Mouse (Mus musculus): Measurements from ENCODE around the gene Grm1.

Gene Grm1

DNA sequence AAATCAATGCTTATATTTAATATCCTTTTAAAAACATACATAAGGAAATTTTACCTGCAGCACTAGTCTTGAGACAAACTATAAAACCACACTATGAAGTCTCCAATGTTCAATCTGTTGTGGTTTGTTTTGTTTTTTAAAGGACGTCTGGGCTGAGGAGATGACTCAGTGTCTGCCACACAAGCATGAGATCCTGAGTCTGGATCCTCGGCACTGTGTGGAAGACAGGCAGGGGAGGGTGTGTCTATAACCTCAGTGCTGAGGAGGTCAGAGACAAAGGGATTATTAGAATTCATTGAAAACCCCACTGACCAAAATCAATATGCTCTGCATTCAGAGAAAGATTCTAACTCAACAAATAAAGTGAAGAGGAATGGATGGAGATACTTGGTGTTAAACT lies 110.8 kb downstream of the Grm1 start:
- no peak for DNase-seq (ENCODE audit: low spot score in 2 of 2)

DNA sequence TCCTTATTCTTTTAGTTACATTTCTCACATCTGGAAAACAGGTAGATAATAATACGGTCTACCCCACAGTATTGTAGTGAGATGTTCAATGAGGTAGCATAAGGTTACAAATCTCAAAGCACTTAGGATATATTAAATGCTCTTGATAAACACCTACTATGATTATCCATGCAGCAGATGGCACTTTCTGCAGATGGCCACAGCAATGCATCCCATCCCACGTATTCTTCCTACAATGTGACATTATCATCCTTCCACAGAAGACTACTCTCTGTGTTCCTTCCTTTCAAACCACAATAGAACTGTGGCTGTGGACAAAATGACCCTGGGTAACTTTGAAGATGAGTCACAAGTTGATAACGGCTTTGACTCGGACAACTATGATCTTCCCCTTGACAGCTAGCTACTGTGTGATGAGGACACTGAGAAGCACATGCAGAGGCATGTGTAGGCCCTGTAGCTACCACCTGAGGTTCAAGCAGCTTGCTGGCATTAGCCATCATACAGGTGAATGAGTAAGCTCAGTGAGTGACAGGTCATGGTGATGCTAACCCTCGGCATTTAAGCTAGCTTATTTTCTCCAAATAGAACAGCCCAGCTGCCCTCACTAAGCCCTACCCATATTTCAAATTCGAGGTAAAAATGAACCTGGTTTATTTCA lies 117.5 kb downstream of the Grm1 start:
- no peak for DNase-seq (ENCODE audit: low spot score in 2 of 2)

DNA sequence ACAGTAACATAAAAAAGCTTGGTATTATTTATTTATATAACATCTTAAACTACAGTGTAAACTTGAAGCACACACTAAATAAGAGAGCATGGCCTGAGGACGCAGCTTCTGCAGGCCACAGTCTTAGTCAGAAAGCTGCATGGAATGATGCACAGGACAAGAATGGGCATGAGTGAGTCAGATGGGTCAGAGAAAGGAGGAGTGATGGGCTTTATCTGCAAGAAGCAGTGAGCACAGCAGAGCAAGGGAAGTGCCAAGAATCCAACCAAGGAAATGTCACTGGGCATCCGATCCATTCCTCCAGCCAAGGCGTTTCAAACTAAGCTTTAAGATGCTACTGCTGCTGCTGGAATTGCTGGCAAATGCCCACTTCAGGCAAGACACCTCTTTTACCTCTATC lies 131.6 kb downstream of the Grm1 start:
- no peak for DNase-seq (ENCODE audit: low spot score in 2 of 2)

DNA sequence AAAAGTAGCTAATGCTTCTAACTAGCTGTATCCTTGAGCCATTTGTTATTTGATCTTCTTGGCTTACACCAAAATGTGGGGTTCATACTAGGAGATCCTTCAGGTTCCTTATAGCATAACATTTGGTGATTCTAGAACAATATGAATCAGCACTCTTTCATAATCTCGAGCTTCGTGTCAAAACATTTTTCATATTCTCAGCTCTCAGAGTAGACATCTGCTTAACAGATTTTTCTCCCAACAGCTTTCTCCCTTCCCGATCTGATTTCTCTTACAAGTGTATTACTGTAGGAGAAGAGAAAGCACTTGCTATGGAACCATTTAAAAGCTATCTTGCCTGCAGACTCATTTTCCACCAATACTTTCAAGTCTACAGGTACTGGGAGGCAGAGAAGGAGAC lies 133.0 kb downstream of the Grm1 start:
- no peak for DNase-seq (ENCODE audit: low spot score in 2 of 2)

DNA sequence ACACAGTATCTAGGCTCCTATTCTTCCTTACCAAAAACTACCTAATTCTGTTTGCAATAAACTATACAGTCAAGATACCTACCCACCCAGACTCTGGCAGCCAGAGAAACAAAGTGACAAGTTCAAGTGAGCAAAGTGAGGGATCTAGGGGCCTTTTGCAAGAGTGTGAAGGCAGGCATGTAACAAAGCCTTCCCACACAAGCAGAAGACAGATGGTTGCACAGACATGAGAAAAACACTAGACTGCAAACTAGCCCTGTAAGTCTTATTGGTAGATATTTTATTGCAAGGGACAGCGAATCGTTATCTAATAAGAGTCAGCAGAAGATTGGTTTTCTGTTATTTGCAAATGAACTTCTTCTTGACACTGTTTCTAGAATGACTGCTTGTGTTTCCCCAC lies 134.6 kb downstream of the Grm1 start:
- no peak for DNase-seq (ENCODE audit: low spot score in 2 of 2)

DNA sequence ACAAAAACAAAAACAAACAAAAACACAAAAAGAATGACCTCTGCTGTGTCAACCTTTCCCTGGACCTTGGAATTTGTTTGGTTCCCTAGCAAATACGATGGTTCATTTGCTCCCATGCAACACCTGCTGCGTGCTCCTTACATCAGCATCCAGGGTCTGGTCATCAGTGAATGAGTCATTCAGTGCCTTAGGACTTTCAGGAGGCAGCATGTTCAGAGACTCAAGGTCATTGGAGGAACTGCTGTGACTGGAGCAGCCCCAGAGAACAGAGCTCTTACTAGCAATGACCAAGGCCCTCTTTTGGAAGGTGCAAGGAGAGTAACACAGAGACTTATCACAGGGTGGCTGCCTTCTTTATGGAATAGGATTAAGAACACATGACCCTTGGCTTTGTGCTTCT lies 138.2 kb downstream of the Grm1 start:
- no peak for DNase-seq (ENCODE audit: low spot score in 2 of 2)

DNA sequence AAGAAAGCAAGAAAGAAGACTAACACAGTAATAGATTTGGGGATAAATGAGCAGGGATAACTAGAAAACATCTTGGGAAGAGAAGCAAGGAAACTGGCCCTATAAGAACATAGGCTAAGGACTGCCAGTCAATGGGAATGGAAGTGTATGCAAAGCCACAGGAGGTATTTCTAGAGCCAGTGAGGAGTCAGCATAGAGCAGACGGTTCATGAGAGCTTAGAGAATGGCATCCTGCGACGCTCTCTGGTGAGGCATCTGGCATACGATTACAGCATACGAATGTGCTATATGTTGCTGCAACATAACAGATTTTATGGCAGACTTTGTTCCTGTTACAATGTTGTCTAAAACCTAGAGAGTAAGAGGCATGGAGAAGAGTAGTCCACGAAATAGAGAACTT lies 139.9 kb downstream of the Grm1 start:
- no peak for DNase-seq (ENCODE audit: low spot score in 2 of 2)

DNA sequence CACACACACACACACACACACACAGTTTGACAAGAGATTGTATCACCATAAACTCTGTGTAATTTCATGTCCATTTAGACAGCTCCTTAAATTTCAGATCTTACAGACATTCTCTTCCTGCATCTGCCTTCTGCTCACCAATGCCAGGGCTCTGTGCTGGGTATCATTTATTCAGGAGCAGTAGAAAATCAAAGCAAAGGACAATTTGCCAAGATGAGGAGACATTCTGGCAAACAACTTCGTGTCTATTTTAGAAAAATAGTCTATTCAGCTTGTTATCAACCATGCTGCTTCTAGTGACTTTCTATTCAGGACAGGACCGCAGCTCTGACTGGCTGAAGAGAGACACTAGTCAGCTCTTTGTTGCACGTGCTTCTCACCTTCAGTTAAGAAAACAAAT lies 146.3 kb downstream of the Grm1 start:
- no peak for DNase-seq (ENCODE audit: low spot score in 2 of 2)

DNA sequence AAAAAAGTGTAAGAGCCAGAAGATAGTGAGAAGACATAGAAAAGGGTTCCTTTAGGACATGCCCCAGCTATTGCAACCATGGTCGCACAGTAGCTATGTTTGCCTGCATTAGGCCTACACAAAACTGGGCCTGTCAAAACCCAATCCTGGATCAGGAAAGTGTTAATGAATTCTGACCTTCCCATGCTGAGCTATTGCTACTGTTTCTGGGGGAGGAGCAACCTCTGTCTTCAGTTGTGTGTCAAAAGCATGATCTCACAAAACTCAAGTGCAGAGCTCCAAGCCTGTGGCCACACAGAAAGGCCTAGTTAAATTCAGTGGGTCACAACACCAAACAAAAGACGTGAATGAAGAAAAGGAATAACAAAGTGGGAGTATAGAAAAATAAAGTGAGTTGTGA lies 152.5 kb downstream of the Grm1 start:
- no peak for DNase-seq (ENCODE audit: low spot score in 2 of 2)

DNA sequence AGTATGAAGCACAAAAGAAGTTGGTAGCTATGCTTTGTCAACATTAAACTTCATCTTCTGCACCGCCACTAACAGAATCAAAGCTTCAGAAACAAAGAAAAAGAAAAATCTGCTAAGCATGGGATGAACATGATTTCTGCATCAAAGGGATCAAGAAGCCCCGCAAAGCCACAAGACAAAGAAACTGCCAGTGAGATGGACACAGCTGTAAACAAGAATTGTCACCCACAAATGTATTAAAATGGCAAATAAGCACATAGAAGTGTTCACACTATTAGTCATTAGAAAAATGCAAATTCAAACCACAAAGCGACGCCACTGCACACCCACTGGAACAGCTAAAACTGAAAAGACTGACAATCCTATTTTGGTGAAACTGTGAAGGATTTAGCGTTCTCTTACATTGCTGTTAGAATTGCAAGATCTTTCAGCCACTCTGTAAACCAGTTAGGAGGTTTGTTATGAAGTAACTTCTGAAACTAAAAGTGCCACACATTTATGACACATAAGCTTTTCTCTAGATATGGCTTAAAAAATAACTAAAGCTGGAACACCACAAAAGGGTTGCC lies 153.3 kb downstream of the Grm1 start:
- DNase-seq (ENCODE audit: low spot score in 2 of 2), result no peak

DNA sequence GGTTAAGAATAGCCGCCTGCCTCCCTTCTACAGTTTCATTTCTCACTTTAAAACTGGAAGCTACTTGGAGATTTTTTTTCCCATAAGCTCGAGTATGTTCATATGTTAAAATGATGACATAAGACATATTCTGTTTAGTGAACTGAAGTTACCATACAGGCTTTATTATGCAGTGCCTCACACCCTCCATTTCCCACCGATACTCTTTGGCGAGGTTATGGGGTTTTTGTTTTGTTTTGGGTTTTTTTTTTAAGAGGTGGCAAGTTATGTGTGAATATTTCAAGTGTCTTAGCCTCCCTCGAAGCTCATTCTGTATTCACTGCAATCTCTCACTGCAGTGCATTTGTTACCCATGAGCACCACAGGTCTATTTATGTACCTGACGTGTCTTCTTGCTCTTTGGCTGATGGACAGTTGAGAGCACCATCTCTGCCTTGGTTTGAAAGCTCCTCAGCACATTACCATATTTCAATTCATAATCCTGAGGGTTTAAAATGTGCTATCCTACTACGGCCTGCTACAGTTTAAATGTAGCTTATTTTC lies 164.2 kb downstream of the Grm1 start:
- no peak for DNase-seq (ENCODE audit: low spot score in 2 of 2)

DNA sequence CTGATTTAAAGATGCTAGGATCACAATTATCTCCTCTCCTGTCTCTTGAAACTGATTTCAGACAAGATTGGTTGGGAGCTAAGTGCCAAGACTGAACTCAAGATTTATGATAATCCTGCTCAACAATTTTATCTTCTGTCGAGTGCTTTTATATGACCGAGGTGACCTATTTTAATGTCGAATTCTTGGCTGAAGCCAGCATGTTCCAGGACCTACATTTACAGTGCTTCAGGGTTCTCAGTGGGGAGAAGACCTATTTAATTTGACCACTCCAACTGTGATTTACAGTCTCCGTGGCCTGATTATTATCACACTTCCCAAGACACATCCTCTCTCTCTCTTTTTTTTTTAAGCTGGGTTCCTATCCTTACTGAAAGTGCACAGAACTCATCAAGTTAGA lies 168.5 kb downstream of the Grm1 start:
- no peak for DNase-seq (ENCODE audit: low spot score in 2 of 2)

DNA sequence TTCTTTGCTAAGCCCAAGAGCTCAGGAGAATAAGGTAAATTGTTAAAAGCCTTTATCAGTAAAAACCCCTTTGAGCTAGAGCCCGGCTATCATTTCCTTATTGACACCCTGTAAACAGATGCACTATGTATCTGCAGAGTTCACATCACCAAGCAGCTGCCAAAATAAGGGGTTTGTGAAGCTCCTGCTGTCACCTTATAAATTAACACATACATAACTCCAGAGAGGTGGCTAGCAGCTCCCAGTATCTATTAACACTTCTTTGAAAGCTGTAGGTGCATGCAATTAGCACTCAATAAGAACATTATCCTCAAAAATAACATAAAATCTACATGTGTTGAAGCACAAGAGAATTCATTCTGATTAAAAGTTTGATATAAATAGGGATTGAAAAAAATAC lies 191.9 kb downstream of the Grm1 start:
- no peak for DNase-seq (ENCODE audit: low spot score in 2 of 2)

DNA sequence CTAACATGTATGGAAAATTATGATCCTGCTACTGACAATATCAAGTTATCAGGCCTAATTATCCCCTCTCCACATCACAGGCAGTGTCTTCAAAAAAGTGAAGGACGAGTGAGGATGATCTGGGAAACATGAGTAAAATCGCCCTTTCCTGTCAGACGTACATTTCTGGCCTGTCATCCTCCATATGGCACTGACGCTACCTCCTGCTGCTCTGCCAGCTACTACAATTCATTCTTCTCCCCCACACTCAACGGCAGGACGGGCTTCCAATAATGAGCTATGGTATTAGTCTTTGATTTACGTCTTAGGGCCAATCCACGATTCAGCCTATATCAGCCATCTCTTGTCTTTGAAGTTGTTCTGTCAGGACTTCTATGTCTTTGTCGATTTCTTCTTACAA lies 193.6 kb downstream of the Grm1 start:
- DNase-seq (ENCODE audit: low spot score in 2 of 2), result no peak

DNA sequence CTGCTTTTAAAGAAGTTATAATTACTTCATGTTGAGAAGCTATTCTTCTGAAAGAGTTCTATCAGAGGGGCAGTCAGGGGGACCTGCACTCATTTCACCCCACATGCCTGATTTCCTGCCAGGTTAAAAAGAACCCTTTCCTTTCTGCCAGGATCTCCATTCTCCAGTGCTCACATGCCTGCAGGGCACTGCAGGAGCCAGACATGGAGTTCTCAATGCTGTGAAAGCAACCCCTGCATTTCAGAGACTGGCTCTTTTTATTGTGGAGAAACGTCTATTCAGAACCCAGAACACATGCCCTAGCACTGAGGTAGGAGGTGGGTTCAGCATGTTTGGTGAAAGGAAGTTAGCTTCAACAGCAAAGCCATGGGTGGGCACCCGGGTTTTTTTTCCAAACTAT lies 197.2 kb downstream of the Grm1 start:
- DNase-seq (ENCODE audit: low spot score in 2 of 2), result no peak

DNA sequence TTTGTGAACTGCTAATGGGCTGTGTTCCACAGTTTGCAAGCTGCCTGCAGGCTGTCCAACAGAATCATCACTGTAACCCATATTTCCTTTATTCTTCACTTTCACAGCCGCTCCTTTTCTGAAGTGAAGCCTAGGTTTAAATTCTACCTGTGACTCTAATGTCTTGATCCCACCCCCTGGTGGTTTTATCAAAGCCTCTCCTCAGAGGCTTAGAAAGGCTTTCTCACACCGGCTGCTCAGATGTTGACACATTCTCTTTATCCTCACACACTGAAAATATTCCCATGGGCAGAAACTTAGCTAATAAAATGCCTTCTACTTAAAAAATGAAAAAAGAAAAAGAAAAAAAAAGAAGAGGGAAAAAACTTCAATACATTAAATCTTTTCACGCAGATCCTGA lies 210.0 kb downstream of the Grm1 start:
- no peak for DNase-seq (ENCODE audit: low spot score in 2 of 2)

DNA sequence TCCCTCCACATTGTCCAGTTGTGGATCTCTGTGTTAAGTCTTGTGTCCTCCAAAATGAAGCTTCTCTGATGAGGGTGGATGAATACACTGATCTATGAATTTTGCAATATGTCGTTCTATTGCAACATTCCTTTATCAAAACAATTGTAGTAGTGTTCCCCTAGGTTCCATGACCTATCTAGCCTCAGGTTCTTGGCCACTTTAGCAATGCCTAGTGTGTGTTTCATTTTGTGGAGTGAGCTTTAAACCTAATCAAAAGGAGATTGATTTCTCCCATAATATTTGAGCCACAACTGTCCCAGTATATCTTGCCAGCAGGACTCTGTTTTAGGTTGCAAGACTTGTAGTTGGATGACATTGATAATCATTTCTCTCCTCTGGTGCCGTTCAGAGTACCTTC lies 211.9 kb downstream of the Grm1 start:
- DNase-seq (ENCODE audit: low spot score in 2 of 2), result no peak

DNA sequence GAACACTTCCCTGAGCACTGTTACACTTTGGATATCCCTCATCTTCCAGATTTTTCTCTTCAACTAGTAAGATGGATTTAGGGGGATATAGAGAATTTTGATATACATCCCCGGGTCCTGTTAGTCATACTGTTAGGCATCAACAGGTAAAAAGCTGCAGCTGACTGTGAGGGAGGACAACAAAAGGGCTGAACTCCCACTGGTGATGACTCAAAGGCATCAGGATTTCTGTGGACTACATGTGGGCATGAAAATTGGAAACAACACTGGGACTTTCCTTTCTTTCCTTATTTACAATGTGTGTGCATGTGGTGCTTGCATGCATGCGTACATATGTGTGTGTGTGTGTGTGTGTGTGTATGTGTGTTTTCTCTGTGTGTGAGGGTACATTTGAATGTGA lies 215.9 kb downstream of the Grm1 start:
- DNase-seq (ENCODE audit: low spot score in 2 of 2), result no peak

DNA sequence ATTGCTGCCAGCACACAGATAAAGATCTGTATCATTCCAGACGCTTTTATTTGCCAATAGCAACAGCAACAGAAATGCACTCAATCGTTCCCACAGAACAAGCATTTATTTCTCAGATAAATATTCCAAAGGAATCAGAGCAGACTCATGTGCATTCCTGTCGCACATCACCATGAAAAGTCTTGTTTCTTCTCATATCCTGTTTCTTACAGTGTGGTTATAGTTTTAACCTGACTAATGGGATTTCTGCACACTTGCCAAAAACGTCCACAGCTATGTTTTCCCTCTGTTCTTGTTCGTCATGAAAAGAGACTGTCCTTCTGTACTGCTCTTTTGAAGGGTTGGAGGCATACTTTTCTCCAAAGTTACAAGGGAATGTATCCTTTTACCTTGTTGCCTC lies 217.4 kb downstream of the Grm1 start:
- no peak for DNase-seq (ENCODE audit: low spot score in 2 of 2)

DNA sequence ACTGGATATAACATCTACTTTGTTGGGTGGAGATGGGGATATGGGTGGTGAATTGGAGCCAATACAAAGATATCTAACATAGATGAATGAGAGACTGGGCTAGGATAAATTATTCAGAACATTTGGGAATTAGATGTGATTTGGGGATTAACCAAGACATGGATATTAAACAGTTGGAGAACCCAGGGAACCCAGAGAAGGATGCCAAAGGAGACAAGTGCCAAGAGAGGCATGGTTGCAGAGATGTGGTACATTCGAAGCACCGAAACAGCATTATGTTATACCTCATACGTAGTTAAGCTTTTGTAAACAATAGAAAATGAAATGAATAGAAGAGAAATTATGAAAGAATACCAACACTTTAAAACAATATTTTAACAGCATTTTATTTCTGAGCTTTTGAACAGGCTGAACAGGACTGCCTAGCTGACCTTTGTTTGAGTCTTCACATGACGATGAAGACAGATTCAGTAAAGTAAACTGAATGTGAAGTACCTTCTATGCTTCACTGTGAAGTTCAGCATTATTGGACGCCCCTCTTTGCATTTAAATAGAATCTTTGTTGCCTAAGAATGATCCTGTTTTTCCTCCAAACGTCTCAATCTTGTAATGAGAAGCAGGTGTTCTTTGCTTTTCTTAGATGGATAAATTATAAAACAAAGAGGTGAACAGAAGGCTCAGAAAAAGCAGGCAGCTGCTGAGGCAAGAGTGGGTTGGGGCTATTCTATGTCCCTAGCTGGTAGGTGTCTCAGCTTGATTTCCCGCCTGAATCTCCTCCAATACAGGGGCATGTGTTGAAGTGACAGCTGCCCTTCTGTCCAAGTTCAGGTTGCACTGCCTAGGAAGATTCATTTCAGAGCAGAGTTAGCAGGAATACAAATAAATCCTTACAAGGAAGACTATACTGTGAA lies 234.5 kb downstream of the Grm1 start:
- no peak for DNase-seq (ENCODE audit: low spot score in 2 of 2)

DNA sequence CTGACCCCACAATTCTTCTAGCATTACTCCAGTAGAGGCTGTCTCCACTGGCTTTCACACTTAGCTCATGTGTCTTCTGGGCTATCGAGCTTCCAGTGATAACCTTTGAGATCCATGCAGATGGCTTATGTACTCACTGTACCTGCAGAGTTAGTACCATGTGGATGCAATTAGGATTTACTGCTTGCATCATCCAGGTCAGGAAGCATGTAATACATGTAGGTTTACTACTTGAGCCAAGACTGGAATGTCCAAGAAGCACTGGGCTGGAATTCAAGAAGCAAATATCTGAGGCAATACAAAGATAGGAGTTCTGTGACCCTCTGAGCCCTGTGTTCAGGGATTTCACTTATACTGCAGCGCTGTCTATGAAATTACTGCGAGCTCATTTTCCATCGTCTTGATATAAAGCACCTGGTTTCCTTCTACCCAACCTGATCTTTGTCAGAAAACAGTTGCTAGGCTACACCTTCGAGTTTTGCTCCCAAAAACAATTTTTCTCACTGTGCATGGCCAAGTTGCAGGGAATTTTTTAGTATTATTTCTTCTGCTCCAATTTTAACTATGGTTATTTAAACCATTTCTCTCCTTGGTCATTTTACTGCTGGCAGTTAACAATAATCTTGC lies 237.0 kb downstream of the Grm1 start:
- no peak for DNase-seq (ENCODE audit: low spot score in 2 of 2)

DNA sequence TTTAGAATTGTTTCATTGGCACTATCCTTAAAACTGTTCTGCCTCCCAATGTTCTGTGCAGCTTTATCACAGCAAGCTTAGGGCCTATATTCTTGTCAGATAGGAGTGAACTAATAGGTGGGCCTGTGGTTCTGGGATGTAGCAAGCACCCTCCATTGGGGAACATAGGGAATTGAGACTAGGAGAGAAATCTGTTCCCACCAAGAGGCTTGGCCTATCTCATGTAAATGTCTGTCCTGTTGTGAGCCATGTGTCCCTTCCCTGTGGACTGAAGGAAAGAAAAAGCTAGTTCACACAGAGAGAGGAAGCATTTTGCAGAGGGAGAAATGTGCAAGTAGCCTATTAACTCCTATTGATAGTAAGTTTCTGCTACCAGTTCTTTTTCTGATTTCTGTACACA lies 246.8 kb downstream of the Grm1 start:
- DNase-seq (ENCODE audit: low spot score in 2 of 2), result no peak

Data from natural killer cell, adult 2 months (primary cell).